Mouse (Mus musculus): ENCODE data around the gene Ctcfl. TPM values are rescaled to one million over a fixed set of nuclear protein-coding genes. Genes with fewer than 3 reads are reported as not detected.

Ctcfl gene
- total RNA-seq (2012; rRNA removed) (not detected in 2 replicates), polyA plus RNA-seq (2012; ENCODE audit: insufficient read depth in 1 of 2, insufficient read length in 2 of 2, low read depth in 1 of 2, low replicate concordance in 2 of 2, missing spikeins in 1 of 2) (under 1 TPM in 1 of 2 experiments, not detected in 1; 0.13 TPM)

DNA sequence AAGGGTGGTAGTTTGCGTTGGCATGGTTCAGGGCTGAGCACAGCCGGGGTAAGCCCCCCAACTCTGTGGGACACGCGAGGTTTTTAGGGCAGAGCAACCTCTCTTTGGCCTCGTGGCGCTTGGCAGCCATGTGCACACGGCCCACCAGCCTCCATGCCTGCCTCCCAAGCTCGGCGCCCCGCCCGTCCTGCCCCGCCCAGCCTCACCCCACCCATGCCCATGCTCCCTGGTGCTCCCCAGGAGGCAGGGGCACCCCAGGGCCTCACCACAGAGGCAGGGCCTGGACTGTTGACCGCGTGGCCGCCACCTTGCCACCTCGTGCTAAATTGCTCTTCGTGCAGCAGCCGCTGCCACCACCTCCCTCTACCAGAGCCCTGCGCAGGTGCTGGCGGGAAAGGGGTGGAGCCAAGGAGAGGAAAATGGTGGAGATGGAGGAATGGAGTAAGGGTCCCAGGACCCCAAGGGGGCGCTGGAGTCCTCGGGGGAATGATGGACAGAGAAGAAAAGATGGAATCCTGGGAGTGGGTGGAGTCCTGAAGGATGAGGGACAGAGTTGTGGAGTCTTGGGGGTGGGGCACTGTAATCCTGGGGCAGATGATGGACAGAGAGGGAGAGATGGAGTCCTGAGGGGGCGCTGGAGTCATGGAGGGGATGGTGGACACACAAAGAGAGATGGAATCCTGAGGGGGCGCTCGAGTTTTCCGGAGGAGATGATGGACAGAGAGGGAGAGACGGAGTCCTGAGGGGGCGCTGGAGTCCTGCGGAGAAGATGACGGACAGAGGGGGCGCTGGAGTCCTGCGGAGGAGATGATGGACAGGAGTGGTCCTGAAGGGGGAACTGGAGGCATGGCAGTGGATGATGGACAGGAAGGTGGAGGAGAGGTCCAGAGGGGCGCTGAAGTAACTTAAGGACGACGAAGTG, at the start of gene Ctcfl:
TSS of gene Ctcfl (minus strand) at position 503 of the 922 bp plus-strand sequence.
- Histone ChIP-seq H3K79me2 (ENCODE audit: control insufficient read depth, insufficient read depth, low read length, poor library complexity) (no peaks in the 10 kb centered on the region), H3K9ac (ENCODE audit: control insufficient read depth, low read depth, low read length, poor library complexity, severe bottlenecking) (no peak within 1 kb of the TSS), H3K27ac (ENCODE audit: control insufficient read depth, low read depth, low read length) (no peak within 1 kb of the TSS), H3K9me3 (replicated peaks; ENCODE audit: insufficient read depth, low read length) (no peaks in the 10 kb centered on the region), H3K4me1 (ENCODE audit: control insufficient read depth in 1 of 2, insufficient read depth in 2 of 2, low read length in 2 of 2) (no peaks in the 10 kb centered on the region), H3K4me3 (ENCODE audit: control insufficient read depth in 1 of 2, insufficient read depth in 1 of 2, low read depth in 2 of 2, low read length in 2 of 2) (no peak within 1 kb of the TSS), H3K27me3 (ENCODE audit: control insufficient read depth in 1 of 2, insufficient read depth in 2 of 2, low read length in 2 of 2) (no peaks in the 10 kb centered on the region), H3K36me3 (ENCODE audit: control insufficient read depth in 1 of 2, insufficient read depth in 2 of 2, low read length in 2 of 2) (no peaks in the 10 kb centered on the region)
- no peak for TF ChIP-seq MAX (IDR thresholded peaks at IDR 0.05; ENCODE audit: low read length)
- no peak for TF ChIP-seq ZC3H11A (IDR thresholded peaks at IDR 0.05; ENCODE audit: low read depth, low read length)
- no peak for TF ChIP-seq SMC3 (IDR thresholded peaks at IDR 0.05; ENCODE audit: low read depth, low read length)
- no peak for TF ChIP-seq ETS1 (IDR thresholded peaks at IDR 0.05; ENCODE audit: low read depth, low read length)
- no peak for TF ChIP-seq TAL1 (IDR thresholded peaks at IDR 0.05; ENCODE audit: low read length)
- no peak for TF ChIP-seq UBTF (IDR thresholded peaks at IDR 0.05; ENCODE audit: borderline replicate concordance, insufficient read depth, low read depth, low read length)
- no peak for DNase-seq (ENCODE audit: low read depth, low spot score)

DNA sequence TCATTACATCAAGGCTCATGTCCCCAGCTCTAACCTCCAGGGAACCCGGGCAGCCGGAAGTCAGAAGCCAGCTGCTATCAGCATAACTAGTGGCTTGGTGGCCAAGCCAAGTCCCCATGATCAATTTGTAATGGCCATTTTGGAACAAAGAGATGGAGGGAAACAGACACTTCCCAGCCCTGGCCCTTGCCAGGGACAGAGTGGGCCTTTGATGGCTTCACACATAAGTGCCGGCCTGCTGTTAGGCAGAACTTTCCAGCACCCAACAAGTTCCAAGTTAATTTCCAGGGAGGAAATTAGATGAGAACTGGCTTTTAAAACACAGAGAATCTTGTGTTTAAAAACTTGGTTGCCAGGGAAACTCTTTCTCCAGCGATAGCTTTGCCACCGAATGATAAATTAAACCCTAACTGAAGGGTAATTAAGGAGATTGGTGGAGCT, 49.1 kb upstream of the Ctcfl start:
- no peak for DNase-seq (ENCODE audit: low read depth, low spot score)
- Histone ChIP-seq H3K4me1 (ENCODE audit: control insufficient read depth in 1 of 2, insufficient read depth in 2 of 2, low read length in 2 of 2) (no peaks in the 10 kb centered on the region), H3K27ac (ENCODE audit: control insufficient read depth, low read depth, low read length) (no peak overlapping the region), H3K4me3 (ENCODE audit: control insufficient read depth in 1 of 2, insufficient read depth in 1 of 2, low read depth in 2 of 2, low read length in 2 of 2) (no peak overlapping the region), H3K9me3 (replicated peaks; ENCODE audit: insufficient read depth, low read length) (no peaks in the 10 kb centered on the region), H3K27me3 (ENCODE audit: control insufficient read depth in 1 of 2, insufficient read depth in 2 of 2, low read length in 2 of 2) (no peaks in the 10 kb centered on the region), H3K79me2 (ENCODE audit: control insufficient read depth, insufficient read depth, low read length, poor library complexity) (no peaks in the 10 kb centered on the region), H3K9ac (ENCODE audit: control insufficient read depth, low read depth, low read length, poor library complexity, severe bottlenecking) (no peak overlapping the region), H3K36me3 (ENCODE audit: control insufficient read depth in 1 of 2, insufficient read depth in 2 of 2, low read length in 2 of 2) (no peaks in the 10 kb centered on the region)
- TF ChIP-seq CHD1 (IDR thresholded peaks at IDR 0.05; ENCODE audit: low read depth, low read length) (no peak), KAT2A (conservative IDR thresholded peaks at IDR 0.05; ENCODE audit: low read depth, low read length) (no peak), ZKSCAN1 (IDR thresholded peaks at IDR 0.05; ENCODE audit: low read depth, low read length) (no peak), POLR2A (IDR thresholded peaks at IDR 0.05; ENCODE audit: control insufficient read depth in 1 of 2, insufficient read depth in 1 of 2, low read depth in 1 of 2, low read length in 2 of 2, poor library complexity in 1 of 2) (no peak), MAFK (IDR thresholded peaks at IDR 0.05; ENCODE audit: borderline replicate concordance, low read depth, low read length) (no peak), TCF12 (IDR thresholded peaks at IDR 0.05; ENCODE audit: low read depth, low read length) (no peak), RAD21 (IDR thresholded peaks at IDR 0.05; ENCODE audit: low read depth, low read length) (no peak), POLR2AphosphoS2 (IDR thresholded peaks at IDR 0.05; ENCODE audit: low read length) (no peak), EP300 (IDR thresholded peaks at IDR 0.05; ENCODE audit: low read depth in 1 of 2, low read length in 2 of 2) (no peak), SIN3A (IDR thresholded peaks at IDR 0.05; ENCODE audit: low read length) (no peak)

All from MEL (cell line).